Mouse (Mus musculus) heart, postnatal 36 days (tissue): Measurements from ENCODE around the gene Pgp. TPM values are rescaled to one million over a fixed set of nuclear protein-coding genes. Genes with fewer than 3 reads are reported as not detected.
"Not testable (repeated sequence)": the region's sequence is repeated elsewhere in the genome, so short reads cannot be mapped to it uniquely, and the experiment has no call there.

ENCODE experiments used
- DNase-seq, 2 experiments: peaks; one replicate each; pipeline ENCODE4 v3.0.0; 2021 to 2022
- intact Hi-C: fragments of 180-260 bp; cut with DNase I; formaldehyde crosslinking; loops from one replicate; pipeline ENCODE4 v1.15.1; 2025
- total RNA-seq, 2 experiments: library from RNA; stranded (reverse); gene quantifications; 2 replicates each; pipeline ENCODE4 v1.2.3; 2021

The Pgp gene
- 10 to 100 TPM; 39.1 to 41.9 TPM for total RNA-seq

DNA sequence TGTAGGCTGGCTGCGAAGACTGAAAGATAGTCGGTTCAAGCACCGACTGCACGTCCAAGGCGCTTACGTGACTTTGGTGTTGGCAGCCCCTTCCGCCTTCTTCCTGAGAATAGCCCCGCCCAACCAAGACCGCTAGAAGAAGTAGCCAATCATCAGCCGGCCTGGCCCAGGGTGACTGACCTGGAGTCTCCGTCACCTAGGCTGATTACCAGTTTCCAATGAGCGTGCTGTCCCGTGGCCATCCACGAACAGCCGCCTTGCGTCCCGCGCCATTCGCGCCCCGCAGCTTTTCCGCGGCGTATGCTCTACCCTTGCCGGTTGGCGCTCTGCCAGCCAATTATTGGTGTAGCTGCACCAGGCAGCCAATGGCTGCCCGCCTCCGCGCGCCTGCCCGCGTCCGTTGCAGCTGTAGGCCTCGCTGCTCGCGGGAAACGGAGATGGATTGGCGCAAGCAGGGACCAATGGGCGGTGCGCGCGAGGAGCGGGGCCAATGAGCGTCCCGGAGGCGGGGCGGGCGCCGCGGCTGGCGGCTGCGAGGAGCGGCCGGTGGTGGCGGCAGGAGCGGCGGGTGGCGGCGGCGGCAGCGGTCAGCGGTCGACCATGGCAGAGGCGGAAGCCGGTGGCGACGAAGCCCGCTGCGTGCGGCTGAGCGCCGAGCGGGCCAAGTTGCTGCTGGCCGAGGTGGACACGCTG is at the start of gene Pgp, which contains the start of gene E4f1:
TSS of gene Pgp (plus strand) at position 483 of the 693 bp plus-strand sequence.
TSS of gene E4f1 (minus strand) at position 404 of the 693 bp plus-strand sequence.
- DNase-seq = peak; percentile 97 to 99
- intact Hi-C loops = no loop called here

DNA sequence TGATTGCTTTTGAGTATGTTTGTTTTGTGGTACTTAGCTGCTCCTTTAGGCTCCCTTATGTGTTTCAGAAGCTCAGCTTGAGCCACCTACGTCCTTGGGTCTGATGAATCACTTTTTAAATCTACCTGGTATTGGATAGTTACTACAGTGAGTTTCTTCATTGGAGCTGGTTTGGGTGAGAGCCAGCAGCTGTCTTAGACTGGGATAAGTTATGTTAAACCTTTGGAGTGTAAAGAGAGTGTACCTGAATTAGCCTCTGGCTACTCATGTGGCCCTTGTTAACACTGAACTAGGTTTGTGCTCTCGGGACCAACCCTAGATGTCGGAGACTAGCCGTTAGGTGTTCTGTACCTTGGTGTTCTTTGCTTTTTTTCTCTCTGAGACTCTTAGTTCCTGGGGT is 47.1 kb upstream of the Pgp start:
- no peak for DNase-seq
- intact Hi-C loops = no loop called here

GRCm38 (mm10) chr17:24424489-24424888 is 45.7 kb upstream of the Pgp start:
- intact Hi-C loops = no loop called here

GRCm38 (mm10) chr17:24425326-24425725 is 44.9 kb upstream of the Pgp start:
- DNase-seq, intact Hi-C loops: not testable (repeated sequence)

More at GRCm38 (mm10) chr17:24424489-24424888, 45.7 kb upstream of the Pgp start:
- DNase-seq = no peak

- no peak for DNase-seq
- intact Hi-C loops = no loop called here
Observed at GRCm38 (mm10) chr17:24425905-24426304, 44.3 kb upstream of the Pgp start.

- intact Hi-C loops = no loop called here
Observed at GRCm38 (mm10) chr17:24426471-24427169, 43.6 kb upstream of the Pgp start, which contains the start of gene Eci1. Eci1 (plus strand) TSS chr17:24426641.

GRCm38 (mm10) chr17:24427170-24427557 is 43.0 kb upstream of the Pgp start:
- no peak for DNase-seq
- intact Hi-C loops = no loop called here

More at GRCm38 (mm10) chr17:24426471-24427169, 43.6 kb upstream of the Pgp start, which contains the start of gene Eci1:
- peak; percentile 93 for DNase-seq

DNA sequence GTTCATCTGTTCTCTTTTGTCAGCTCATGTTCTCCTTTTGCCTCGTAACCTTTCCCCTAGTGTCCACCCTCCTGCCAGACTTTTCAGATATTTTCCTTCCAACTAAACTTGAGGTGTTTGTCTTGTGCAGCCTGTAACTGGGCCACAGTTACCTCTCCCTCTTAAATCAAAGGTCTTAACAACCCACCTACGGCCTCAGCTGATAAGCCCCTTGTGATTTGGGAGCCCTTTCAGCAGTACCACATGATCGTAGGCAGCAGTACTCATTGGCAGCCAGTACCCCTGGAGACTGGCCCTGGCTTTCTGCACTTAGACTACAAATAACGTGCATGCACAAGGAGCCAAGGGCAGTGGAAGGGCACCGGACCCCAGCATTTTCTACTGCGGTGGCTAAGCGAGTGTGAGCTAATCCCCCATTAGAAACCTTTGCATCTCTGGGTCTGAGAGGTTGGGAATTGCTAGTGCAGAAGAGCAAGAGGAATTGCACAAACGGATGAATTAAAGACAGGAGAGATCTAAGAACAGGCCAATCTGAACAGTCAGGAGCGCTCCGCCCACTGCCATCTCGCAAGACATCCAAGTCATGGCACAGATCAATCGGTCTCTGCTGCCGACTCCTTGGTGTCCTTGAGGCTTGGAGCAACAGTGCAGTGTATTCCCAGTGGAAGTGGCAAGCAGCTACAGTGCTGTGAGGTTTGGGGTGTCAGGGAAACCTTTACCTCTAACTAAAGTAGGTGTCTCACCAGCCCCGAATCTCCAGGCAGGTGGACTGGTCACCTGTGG is 40.8 kb upstream of the Pgp start:
- intact Hi-C loops = no loop called here
- peak; percentile 29 to 61 for DNase-seq

DNA sequence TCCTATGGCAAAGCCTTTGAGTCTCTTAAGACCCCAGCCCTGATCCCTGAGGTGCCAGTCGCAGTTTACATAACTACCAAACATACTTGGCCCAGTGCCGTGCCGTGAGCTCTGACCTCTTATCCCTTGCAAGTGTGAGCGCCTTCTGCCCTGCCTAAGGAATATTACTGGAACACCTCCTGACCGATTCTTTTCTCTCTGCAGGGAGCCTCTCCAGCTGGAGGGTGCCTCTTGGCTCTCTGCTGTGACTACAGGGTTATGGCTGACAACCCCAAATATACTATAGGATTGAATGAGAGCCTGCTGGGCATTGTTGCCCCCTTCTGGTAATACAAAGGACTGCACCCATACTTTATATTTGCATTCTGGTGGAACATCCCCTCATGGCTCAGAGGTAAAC is 33.2 kb upstream of the Pgp start:
- intact Hi-C loops = loop anchor here (5.0 kb wide), 1 partner anchor 265 kb away; no protein-coding TSS in a partner anchor
- no peak for DNase-seq

DNA sequence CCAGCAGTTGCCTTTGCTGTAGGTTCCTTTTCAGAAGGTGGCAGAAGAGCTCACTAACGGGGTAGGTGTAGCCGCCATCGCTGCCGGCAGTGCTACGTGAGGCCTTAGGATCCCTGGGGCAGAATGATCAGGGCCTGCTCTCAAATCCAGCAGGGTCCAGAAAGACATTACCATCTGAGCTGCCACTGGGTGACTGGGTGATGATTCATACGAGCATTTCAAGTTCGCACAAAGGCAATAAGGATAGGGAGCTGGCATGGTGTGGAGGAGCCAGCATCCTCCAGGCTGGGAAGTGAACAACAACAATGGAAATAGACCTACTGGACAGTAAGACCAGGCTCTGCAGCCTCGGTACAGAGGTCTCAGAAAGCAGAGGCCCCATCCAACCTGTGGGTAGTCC is 29.8 kb upstream of the Pgp start:
- intact Hi-C loops = no loop called here
- DNase-seq = no peak

DNA sequence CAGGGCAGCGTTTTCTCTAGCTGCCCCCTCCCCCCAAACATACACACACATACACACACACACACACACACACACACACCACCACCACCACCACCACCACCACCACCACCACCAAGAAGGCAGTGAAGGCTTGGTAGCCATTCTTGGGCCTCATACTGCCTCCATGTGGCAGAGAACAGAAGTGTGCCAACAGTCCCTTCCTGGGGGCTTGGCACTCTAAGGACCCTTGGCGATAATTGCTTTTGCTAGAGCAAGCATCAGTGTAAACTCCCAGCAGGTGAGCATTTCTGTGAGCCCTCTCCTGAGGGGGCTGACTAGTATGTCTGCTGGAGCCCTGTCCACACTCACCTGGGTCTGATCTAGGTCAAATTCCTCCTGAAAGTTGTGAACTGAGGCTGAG is 29.0 kb upstream of the Pgp start:
- DNase-seq = no peak
- intact Hi-C loops = no loop called here

GRCm38 (mm10) chr17:24442107-24442506 is 28.1 kb upstream of the Pgp start:
- DNase-seq = no peak
- intact Hi-C loops = no loop called here

DNA sequence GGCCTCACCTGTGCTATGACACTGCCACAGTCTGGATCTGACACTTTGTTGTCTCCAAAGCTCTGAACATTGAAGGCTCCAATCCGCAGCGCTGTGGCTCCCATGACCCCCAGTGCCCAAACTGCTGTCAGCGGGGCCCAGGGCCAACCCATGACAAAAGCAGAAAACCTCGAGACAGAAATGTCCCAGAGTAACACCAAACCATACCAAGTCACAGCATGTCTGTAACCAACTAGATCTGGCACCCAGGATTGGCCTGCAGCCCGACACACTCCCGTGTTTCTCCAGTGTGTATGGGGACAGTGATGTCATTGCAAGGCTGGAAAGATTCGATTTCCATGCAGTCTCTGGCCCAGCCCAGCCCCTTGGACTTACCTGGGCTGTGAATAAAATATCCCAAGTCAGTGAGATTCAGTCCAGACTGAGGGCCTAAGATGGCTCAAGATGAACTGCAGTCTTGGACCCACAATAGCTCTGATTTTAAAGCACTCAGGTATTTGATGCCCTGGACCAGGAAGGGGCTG is 27.5 kb upstream of the Pgp start, which contains the start of gene Dnase1l2:
TSS of gene Dnase1l2 (minus strand) at position 474 of the 524 bp plus-strand sequence.
- intact Hi-C loops = no loop called here
- no peak for DNase-seq

GRCm38 (mm10) chr17:24443409-24443808 is 26.8 kb upstream of the Pgp start:
- no peak for DNase-seq
- intact Hi-C loops = no loop called here

GRCm38 (mm10) chr17:24446590-24446989 is 23.6 kb upstream of the Pgp start:
- no peak for DNase-seq
- intact Hi-C loops = no loop called here

DNA sequence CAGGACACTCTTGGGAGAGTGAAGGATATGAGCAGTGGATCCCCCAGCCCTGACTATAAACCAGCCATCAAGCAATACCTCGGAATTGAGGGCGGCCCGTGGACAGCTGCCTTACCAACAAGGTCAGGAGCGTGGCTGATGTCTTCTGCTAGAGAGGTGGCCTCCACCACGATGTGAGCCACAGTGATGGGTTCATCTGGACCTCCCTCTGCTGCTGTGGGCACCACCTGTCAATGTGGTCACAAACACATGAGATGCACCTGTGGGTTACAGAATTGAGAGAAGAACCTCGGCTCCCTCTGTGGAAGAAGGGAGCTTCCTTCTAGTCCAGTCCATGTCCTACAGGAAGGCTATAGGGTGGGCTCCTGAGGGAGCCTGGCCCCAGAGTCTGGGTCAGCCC is 20.7 kb upstream of the Pgp start:
- no peak for DNase-seq
- intact Hi-C loops = no loop called here

DNA sequence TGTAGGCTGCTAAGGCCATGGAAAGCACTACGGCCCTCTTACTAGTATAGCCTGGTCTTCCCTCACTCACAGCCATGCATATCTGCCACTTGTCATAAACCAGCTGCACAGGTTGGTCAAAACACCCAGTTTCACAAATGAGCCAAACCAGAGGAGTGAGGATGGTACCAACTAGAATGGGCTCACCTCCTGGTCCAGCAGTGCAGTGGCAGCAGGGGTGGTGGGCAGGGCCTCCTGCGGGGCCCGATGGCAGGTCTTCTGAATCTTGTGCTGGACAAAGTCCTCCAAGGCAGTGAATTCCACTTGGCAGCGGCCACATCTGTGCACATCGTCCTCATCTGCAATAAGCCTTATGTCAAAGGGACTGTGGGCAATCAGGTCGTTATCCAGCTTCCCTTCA is 19.0 kb upstream of the Pgp start:
- no peak for DNase-seq
- intact Hi-C loops = no loop called here

GRCm38 (mm10) chr17:24453372-24453771 is 16.8 kb upstream of the Pgp start:
- intact Hi-C loops = no loop called here
- DNase-seq = no peak

DNA sequence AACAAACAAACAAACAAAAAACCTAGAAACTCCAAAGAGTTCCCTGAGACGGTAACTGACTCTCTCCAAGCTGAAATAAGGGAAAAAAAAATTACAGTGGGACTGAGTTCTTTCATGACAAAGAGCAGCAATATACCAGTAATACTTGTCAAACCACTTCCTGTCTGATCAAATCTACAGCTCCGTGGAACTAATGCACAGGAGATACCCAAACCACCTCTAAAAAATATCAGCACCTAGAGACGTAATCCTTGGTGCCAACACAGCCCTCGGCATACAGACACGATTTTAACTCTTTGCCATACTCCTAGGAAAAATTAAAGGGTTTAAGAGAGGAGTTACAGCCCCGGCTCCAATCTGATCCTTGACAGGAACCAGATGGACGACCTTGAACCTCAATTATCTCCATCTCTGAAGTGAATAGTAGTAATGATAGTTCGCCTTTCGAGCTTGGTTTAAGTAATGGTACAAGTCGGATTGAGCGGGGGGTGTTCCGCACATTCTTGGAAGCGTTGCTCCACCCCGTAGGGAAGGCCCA is 15.9 kb upstream of the Pgp start:
- no peak for DNase-seq
- intact Hi-C loops = no loop called here

DNA sequence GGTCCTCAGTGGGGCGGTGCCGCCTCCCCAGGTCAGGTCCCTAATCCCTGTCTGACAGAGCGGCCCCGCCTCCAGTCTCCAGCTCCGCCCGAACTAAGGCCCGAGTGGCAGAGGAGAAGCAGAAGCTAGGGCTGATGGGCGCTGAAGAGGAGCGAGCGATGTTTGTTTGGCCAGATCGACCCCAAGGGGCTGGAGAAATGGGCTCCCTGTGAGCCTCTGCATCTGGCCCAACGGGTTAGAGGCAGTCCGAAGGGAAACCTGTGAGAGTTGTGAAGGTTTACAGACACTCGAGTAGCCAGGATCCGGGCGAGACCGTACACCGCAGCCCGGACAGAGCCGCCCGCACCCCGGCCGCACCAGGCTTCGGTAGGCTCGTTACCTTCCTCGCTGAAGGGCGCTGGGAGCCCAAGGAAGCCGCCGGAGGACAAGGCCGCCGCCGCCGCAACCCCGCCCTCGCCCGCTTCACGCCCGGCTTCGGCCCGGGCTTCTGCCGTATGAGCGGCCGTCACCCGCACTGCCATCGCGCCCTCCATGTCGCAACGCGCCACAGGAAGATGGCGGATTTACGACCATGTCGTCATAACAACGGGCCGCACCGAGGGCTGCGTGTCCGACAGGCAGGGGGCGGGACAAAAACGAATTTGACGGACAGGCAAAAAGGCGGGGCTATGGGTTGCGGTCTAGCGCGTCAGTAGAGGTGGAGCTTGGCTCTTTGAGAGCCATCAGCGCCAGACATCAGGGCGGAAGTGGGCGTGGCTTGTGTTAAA is 15.3 kb upstream of the Pgp start:
- intact Hi-C loops = no loop called here
- peak; percentile 99 for DNase-seq
